Mouse (Mus musculus): ENCODE measurements around the gene Axin2.

Gene Axin2

DNA sequence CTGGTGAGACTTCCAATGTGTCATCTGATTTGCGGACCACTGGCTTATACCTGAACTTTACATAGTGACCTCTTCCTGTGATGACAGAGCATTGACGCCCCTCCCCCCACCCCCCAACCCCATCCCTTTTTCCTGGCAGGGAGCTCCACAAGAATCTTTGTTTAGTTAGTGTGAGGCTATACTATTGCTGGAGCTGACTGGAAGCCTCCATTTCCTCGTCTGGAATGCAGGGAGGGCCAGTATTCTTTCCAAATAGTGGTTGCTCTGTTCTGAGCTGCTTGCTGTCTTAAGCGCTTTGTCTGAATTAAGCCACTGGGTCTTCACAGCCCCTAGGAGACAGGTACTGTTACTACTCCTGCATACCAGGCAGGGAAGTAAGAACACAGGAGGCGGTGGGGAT, 53.7 kb downstream of the Axin2 start:
- no peak for DNase-seq (ENCODE audit: low spot score)

DNA sequence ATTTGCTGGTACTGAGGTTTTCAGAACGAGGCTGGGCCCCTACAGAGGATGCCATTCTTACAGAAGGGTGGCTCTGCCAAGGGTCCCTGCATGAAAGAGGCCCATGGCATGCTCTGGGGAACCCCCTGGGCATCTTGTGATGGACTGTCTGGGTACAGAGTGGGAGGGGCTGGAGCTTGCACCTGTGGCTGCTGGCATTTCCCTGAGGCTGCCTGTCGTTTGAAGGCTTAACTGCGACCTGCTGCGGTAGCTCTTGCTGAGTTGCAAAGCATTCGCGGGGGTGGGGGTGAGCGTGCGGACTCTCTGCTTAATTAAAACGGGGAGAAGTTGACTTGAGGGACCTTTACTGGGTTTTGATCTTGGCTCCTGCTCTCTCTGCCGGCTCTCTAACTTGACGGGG, 55.4 kb downstream of the Axin2 start:
- DNase-seq (ENCODE audit: low spot score) = no peak

DNA sequence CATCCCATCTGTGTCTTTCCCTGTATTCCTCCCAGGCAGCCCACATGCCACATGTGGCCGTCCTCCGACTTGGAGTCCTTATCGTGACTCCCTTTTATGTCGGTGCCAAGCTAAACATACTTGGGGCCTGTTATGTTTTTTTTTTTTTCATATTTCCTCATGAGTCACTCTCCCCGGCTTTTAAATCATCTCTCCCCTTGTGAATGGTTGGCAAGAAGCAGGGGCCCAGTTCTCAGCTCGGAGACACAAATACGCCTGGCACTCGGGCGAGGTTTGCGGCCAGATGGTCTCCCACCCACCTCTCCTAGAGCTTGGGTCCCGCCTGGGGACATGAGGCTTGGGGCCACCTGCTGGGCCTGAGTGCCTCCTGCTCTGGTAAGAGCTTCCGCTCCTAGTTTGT, 60.4 kb downstream of the Axin2 start:
- DNase-seq (ENCODE audit: low spot score) = no peak

DNA sequence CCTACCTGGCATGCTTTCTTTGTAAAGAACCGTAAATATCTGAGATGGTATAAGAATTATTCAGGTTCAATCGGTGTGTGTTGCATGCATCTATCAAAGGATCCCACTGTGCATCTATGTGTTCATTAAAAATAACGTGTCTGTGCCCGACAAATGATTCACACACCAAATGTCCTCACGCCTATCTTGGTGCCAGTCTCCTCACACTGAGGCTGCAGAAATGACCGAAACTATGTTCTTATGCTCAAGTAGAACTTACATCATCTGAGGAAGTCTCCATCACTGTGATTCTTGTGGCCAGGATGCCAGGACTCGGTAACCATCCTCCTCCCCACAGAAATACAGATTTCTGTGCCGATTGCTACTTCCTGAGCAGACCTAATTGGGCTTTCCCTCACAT, 60.9 kb downstream of the Axin2 start:
- DNase-seq (ENCODE audit: low spot score) = no peak

DNA sequence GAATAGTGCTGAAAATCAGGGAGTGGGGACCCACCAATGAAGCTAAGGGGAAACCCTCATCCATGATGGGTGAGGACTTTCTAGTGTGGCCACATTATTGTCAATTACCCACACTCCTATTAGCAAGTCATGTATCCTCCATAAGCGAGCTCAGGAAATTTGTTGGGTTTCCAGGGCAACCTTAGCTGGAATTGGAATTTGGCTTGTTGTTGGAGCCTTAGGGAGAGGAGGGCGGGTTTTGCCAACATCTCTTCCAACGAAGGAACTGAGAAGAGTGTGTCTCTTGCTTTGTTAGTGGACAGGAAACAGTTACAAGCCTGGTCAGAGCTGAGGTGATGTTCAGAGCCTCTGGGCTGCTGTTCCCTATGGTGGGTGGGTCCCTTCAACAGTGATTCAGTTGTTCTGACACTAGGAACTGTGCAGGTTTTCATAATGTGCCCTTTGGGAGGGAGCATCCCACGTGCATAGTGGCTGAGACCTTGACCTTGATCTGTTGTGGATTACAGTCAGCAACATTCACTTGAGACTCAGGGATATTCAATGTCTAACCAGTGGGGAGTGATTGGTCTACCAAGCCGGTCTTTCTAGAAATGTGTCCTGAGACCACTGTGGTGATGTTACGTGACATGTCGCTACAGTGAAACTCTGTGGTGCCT, 63.4 kb downstream of the Axin2 start:
- no peak for DNase-seq (ENCODE audit: low spot score)

DNA sequence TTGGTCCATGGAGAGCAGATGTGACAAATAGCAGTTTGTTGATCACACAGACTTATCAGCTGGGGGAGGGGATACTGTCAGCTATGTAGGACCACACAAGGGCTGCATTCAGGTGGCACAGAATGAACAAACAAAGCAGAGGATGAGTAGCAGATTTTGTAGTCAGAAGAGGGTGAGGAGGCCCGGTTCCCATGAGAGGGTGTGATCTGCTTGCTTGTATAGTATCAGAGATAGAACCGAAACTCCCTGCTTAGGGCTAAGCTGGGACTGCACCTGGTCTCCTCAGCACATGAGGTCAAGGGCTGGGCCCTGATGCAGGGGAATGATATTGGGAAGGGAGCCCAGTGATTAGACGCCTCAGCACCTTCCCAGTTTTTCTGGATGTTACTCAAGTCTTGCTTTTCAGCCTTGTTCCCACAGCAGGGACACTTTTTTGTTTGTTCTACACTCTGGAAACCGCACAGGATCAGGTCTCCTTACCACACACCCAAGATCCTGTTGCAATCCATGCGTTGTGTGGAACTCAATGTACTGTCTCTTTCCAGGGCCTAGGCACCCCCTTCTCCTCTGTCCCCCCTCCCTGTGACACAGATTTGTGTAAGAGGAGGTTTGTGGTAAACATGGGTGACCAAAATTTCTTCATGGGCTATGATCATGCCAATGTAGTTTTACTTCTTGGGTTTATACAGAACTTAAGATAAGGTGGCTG, 64.7 kb downstream of the Axin2 start:
- no peak for DNase-seq (ENCODE audit: low spot score)

DNA sequence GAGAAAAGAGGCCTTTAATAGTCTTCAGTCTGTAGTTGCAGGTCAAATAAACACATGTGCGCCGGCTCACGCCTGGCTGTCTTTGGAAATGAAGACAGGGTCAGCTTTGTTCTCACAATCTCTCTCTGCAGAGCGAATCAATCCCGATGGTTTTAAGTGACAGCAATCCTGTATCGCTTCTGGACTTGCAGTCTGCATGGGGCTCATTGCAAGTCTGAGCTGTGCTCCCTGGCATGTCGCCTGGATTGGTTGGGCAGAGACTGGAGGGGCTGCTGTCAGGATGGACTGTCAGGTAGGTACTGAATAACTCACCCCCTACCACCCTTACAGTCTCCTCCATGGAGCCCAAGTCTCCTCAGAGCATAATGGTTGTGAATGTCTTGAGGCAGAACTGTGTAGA, 65.7 kb downstream of the Axin2 start:
- DNase-seq (ENCODE audit: low spot score) = no peak

DNA sequence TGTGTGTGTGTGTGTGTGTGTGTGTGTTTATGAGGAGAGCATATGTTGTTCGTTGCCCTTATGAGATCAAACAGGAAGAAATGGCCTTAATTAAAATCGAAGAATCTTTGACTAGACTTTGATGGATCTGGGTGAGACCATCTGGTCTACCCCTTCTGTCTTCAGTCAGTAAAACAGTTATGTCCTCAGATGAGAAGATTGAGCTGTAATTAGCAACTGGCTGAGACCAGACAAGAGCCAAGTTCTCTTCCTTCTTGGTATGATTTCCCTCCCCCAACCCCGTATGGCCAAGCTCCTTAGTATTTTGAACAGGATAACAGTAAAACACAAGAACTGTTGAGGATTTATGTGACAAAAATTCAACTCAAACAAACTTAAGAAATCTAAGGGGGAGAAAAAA, 67.1 kb downstream of the Axin2 start:
- no peak for DNase-seq (ENCODE audit: low spot score)

DNA sequence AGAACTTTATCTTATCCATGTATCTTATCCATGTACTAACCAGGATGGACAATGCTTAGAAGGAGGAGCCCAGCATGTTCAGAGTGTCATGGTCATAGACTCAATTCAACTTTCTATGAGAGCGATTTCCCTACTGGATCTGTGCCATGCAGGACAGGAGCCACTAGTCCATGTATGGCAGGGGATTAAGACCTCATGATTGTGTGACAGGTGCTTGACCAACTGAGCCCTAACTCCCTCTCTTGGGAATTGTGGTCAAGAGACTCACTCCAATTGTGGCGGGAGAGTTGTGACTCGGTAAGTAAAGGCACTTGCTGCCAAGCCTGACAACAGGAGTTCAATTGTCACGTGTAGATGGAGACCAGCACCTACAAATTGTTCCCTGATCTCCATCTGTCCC, 67.6 kb downstream of the Axin2 start:
- no peak for DNase-seq (ENCODE audit: low spot score)

DNA sequence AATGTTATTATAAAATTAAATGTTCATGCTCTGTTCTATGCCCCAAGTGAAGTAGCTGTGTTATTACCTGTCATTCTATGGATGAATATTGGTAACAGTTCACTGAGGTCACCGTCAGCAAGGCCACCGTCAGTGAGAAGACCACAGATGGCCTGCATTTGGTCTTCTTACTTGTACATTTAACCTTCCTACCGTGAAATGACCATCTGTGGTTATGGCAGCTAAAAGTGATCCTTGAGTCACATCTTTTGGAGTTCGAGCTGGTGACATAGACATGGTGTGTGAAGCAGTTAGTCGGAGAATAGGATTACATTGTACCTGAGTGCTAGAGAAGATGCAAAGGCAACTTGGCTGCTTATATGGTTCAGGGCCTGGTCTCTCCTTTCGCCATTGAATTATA, 68.1 kb downstream of the Axin2 start:
- no peak for DNase-seq (ENCODE audit: low spot score)

DNA sequence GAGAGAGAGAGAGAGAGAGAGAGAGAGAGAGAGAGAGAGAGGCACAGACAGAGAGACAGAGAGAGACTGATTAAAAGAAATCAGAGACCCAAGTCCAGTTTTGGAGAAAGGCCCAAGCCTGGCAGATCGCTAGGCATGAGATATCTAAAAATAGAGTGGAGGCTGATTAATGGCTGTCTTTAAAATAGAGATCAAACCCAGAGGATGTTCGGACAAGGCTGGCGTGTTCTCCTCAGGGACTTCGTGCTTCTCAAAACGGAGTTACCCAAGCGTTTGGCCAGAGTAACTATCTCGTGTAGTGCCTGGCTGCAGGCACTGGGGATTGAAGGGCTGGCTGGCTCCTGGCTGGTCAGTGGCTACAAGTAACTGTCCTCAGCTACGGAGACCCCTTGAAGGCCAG, 69.8 kb downstream of the Axin2 start:
- DNase-seq (ENCODE audit: low spot score) = no peak

DNA sequence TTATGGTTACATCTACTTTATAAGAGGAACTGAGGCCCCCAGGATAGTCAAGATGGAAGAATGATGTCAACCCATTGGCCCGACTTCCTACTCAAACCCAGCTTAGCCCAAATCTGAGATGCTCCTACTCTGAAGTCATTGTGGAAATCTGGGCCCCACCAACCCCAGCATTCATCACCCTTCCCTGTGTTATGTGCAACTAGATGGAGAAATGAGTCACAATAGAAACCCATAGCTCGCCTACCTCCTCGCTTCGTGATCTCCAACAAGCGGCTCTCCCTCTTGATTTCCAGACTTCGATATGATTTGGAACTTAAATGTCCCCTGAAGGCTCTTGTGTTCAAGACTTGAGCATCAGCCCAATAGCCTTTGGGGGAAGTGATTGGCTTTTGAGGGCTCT, 73.3 kb downstream of the Axin2 start:
- no peak for DNase-seq (ENCODE audit: low spot score)

DNA sequence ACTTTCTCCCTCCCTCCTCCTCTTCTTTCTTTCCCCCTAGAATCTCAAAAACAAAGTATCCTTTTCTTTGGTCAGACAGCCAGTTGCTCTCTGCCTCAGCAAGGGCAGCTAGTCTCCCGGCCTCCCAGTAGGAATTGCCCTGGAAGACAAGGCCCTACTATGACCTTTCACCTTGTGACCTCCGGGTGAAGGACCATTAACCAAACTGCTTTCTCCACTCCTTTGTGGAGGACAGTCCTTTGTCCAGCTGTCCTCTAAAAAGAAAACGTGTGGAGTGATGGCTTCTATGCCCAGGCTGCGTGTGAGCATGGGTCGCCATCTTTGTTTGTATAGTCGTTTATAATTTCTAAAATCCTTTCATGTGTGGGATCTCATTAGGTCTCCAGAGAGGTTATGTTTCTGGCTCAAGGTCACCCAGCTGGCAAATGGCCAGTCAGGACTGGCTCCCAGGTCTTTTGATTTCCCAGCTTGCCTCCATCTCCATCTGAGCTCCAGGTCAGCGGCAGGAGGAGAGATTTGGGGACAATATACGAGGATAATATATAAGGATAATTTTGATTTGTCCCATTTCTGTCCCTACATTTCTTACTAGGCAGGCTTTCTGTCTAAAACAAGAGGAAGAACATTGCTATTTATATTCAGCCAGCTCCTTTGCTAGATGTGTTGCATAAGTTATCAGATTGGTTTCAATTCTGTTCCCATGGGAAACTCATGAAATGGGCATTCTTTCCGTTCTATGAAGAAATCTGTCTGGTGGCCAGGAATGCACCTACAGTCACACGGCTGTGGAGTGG, 75.2 kb downstream of the Axin2 start:
- peak; percentile 89 for DNase-seq (ENCODE audit: low spot score)

DNA sequence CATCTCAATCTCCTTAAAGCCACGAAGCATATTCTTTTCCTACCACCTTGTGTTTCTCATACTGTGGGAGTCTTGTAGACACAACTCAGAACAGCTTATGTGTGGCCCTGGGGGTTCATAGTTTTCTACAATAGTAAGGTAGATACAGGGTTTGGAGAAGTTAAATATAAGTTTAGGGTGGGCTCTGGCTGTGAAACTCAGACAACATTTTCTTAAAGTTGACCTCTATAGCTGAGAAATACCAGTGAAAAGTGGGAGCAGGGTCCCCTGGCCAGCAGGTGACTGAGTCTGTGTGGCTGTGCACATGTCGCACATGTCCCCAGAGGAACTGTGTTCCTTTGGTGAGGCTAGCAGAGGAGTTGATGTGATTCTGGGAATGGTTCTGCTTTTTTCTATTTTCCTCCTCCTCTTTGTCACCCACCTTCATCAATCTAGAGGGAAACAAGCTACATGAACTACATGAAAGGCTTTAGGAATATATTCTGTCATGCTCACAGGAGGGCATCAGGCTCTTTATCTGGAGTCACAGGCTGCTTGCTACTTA, 75.9 kb downstream of the Axin2 start:
- DNase-seq (ENCODE audit: low spot score) = no peak

DNA sequence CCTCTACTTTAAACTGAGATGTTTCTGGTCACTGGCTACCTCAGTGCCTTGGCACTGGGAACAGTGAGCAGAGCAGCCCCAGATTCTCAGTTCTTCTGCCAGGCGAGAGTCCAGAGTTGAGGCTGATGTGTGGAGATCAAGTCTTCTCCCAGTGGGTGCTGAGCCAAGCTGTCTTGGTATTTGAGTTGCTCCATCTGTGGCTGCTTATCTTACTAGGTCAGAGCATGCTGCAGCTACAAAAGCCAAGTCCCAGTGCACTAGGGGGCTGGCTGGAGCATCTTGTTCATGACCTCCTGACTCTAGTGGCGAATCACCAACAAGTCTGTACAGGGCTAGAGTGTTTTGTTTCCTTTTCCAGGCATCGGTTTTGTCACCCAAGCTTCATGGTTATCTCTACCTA, 77.7 kb downstream of the Axin2 start:
- no peak for DNase-seq (ENCODE audit: low spot score)
